Mouse (Mus musculus) kidney, adult 8-10 months (tissue): ENCODE data around the gene Litaf.

Source experiments
- DNase-seq, 2 experiments: peaks; one replicate each; pipeline ENCODE4 v3.0.0; 2022

The Litaf gene

DNA sequence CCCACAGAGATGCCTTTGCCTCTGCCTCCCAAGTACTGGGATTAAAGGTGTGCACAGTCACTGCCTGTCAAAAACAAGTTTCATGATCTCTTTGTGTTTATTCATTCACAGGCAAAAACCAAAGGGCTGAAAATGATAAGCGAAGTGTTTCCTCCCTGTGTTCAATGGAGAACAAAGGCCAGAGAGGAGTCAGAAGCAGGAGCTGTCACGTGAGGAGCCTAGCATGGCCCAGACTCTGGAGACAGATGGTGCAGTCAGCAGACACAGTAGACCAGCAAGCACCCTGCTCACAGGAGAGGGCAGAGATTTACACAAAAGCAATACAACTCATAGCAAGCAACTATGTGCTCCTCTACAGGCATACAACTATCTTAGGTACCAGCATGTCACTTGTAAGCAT lies 113.9 kb downstream of the Litaf start:
- DNase-seq, result no peak

GRCm38 (mm10) chr16:10951581-10951980 lies 114.4 kb downstream of the Litaf start:
- DNase-seq, result peak; percentile 42 to 71

- DNase-seq, result no peak
Measured at GRCm38 (mm10) chr16:10950539-10950938, 115.4 kb downstream of the Litaf start.

DNA sequence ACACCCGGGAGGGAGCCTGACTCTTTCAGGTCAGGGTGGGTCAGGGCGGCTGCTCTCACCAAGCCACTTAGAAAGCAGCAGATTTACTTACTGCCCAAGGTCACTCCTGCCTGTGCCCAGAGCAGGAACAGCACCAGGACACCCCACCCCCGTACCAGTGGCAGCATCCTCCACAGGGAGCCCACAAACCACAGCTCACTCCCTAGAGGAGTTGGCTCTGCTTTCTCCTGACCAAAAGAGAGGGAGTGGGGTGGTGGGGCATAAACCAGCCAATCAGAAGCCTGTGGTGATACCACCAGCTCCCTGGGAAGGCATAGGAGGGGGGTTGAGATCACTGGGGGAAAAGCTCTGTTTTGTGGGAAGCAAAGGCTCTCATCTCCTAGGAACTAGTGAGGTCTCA lies 118.2 kb downstream of the Litaf start:
- DNase-seq, result no peak

DNA sequence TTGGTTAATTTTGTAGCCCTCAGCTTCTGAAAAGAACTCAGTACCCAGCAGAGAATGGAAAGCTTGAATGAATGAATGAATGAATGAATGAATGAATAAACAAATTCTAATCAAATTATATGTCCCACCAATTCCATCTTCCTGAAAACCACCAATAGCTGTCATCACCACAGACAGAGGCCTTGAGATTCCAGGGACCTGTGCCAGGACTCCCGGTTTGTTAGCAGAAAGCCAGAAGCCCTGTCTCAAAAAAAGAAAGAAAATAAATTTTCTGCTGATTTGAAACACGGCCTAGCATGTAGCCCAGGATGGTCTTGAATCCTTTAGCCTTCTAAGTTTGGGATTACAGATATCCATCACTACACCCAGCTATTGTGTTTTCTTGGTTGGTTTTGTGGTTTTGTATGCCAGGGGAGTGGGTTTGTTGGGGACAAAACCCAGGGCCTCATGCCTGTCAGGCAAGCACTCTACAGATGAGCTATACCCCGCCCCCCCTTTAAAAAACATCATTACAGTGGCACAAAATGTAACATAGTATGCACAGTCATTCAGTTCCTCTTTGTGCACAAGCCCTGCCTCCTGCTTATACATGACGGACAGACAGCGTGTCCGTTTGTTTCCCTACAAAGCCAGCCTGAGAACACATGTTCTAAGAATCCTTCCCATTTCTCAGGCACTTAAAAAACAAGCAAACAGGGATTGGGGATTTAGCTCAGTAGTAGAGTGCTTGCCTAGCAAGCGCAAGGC lies 120.4 kb downstream of the Litaf start:
- no peak for DNase-seq

DNA sequence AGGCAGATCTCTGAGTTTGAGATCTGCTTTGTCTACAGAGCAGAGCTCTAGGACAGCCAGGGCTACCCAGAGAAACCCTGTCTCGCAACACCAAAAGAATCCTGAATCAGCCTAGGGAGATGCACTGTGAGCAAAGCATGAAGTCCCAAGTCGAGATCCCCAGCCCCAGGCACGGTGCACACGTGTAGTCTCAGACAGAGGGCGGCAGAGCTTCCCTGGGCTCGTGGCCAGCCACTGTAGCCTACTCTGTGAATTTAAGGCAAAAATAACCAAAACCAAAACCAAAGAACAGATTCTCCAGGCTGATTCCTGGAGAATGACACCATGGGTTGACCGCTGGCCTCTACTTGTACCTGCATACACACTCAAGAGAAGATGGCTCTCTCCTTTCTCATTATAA lies 121.4 kb downstream of the Litaf start:
- no peak for DNase-seq

GRCm38 (mm10) chr16:10943257-10943656 lies 122.7 kb downstream of the Litaf start:
- no peak for DNase-seq

DNA sequence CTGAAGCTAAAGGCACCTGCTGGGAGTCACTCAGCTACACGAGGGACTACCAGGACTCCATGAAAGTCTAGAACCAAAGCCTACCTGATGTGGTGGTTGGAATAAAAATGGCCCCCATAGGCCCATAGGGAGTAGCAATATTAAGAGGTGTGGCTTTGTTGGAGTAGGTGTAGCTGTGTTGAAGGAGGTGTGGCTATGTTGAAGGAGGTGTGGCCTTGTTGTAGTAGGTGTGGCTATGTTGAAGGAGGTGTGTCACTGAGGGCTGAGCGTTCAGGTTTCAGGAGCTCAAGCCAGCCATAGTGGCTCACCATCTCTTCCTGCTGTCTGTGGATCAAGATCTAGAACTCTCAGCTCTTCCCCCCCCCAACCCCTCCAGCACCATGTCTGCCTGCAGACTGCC lies 125.3 kb downstream of the Litaf start:
- DNase-seq, result no peak

- no peak for DNase-seq
Measured at GRCm38 (mm10) chr16:10939932-10940331, 126.0 kb downstream of the Litaf start.

DNA sequence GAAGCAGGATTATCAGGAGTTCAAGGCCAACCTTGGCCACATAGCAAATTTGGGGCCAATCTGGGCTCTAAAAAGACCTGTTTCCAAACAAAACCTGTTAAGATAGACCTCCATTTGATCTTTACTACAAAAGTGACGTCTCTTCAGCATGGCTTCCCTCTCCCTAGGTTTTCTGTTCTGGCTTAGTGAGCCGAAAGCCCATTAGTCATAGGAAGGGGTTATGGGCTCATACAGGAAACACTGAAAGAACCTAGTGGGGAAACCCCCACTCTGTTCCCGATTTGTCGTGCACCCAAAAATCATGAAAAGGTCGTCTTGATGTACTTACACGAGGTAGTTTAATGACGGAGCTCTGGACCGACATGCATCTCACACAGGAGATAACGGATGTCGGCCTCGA lies 128.5 kb downstream of the Litaf start:
- DNase-seq, result no peak

GRCm38 (mm10) chr16:10936700-10937319 lies 129.1 kb downstream of the Litaf start:
- DNase-seq, result no peak

DNA sequence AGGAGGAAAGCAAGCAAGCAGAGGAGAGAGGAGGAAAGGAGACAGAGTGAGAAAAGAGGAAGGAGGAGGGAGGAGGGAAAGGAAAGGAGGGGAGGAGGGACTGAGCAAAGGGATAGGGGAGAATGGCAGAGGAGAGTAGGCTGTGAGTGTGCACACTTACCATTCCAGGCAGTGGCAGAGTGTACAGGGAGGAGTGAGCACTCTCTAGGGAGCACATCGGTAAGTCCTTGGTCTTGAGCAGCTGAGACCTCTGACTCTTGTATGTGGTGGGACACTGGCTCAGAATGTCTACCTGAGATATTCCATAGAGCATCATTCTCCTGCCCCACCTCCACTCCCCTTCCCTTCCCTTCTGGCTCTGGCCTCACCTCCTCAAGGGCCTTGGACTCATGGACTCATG lies 131.9 kb downstream of the Litaf start:
- no peak for DNase-seq

DNA sequence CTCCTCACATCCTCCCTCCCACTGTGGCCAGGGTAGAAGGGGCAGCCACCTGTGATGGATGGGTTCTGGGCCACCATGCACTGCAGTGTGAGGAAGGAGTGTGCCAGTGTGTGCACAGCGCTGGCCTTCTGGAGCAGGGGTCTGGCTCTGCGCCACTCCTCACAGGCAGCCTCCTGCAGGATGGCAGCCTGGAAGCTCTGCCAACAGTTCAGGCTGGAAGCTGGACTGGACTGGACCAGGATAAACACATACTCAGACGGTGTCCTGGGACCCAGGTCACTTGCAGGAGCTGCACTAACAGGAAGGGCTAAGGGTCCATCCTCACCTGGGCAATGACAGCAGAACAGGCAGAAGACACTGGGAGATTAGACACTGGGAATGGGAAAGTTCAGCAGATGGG lies 132.6 kb downstream of the Litaf start:
- DNase-seq, result no peak

DNA sequence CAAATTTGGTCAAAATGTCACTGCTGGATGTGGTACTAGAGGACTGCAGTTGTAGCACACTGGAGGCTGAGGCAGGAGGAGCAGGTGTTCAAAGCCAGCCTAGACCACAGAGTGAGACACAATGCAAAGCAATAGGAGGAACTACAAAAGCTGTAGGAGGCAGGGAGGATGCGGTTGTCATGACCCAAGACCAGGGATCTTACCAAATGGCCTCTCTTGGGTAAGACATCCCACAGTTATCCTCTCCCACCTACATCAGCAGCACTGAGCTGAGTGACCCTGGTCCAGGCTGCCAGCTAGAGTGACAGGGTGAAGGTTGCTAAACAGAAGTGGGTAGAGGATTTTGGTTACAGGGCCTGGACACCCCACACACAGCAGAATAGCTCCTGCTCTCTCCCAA lies 138.9 kb downstream of the Litaf start:
- DNase-seq, result no peak

DNA sequence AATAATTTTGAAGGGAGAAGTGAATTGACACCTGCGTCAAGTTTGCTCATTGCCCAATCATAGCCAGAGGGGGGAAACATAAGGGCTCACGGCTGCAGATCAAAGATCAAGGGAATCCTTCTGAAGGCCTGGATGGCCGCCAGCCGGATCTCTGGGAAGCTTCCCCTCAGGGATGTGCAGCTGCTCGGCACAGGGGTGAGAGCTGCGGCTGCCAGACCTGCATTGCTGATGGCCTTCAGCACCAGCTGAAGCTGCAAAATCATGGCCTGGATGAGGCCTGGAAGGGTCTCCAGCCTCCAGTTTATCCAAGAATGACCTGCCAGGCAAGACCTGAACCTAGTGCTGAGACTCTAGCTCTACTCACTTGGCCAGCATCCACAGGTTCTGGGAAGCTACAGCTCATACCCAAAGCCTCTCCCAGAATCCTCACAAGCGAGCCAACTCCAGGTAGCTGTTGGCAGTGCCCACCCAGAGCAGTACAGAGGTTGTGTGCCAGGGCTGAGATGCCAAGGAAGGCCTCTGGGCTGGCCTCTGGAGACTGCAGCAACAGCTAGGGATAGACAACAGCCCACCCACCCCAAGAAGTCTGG lies 140.3 kb downstream of the Litaf start:
- DNase-seq, result peak; percentile 17 to 37

- no peak for DNase-seq
Measured at GRCm38 (mm10) chr16:10923561-10923960, 142.4 kb downstream of the Litaf start.

GRCm38 (mm10) chr16:10919856-10920255 lies 146.1 kb downstream of the Litaf start:
- DNase-seq, result no peak

GRCm38 (mm10) chr16:10916271-10916670 lies 149.7 kb downstream of the Litaf start:
- DNase-seq, result no peak

DNA sequence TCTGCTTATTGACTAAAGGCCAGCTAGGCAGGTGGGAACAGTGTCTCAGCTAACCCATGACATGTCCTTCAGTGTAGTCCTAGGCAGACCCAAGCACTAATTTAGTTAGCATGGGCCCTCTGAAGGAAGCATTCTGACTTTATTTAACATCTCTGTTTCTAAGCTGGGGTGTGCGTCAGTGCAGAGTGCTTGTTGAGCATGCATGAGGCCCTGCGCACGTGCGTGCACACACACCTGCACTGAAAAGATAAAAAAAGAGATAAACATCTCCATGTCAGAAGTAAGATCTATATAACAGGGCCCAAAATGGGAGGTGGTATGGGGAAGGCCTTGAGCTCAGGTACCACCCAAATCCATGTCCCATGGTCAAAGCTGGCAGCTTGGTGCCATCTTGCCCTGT lies 150.9 kb downstream of the Litaf start:
- DNase-seq, result no peak

DNA sequence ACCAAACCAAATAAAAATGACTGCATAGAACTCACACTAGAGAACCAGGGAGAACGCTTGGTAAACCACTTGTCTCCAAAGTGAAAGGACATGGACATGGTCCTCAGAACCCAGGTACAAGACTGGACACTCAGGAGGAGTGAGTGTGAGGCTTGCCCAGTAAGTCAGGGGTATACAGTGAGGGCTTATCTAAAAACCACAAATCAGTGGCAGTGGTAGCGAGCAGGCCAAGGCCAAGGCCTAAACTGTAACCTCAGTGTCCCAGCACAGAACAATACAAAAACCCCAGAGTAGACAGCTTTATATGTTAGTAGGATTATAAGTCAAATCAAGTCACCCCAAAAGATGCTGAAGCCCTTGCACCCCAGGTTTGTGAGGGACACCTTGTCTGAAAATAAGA lies 154.9 kb downstream of the Litaf start:
- no peak for DNase-seq

- DNase-seq, result no peak
Measured at GRCm38 (mm10) chr16:10910541-10910940, 155.4 kb downstream of the Litaf start.
